Mouse (Mus musculus) bone marrow macrophage, adult 2 months (primary cell): ENCODE measurements around the gene Tle4.

Experiments
- CTCF ChIP-seq: IDR thresholded peaks from 2 replicates; pipeline ENCODE4 v1.5.1; 2012; ENCODE audit warnings: low read depth, mild to moderate bottlenecking, low read length, moderate library complexity
- POLR2A ChIP-seq: IDR thresholded peaks from 2 replicates; pipeline ENCODE4 v1.6.1; 2012; ENCODE audit warnings: mild to moderate bottlenecking, low read depth, low read length, borderline replicate concordance

GRCm38 (mm10) chr19:14433900-14434299 is 164.0 kb downstream of the Tle4 start:
- TF ChIP-seq CTCF (no peak), POLR2A (no peak)
